Mouse (Mus musculus): ENCODE measurements around the gene Gng12. TPM values are rescaled to one million over a fixed set of nuclear protein-coding genes. Genes with fewer than 3 reads are reported as not detected.

Gng12 gene
- total RNA-seq, 2 experiments from 2014 or later: 36.9 to 41.9 TPM

DNA sequence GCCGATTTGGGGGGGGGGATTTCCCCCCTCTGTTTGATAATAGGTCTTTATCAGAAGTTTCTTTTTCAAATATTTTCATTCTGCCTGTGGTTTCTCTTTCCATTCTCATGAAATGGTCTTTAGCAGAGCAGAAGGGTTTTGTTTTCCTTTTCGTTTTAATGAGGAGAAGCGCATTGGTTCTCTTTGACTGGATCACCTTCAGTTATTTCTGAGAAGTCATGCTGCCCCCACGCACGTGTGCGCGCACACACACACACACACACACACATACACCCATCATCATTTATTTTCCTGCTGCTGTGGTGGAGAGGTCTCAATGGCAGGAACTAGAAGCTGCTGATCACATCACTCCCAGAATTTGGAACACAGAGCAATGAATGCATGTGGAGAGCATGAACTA is 20.8 kb downstream of the Gng12 start:
- no peak for DNase-seq

DNA sequence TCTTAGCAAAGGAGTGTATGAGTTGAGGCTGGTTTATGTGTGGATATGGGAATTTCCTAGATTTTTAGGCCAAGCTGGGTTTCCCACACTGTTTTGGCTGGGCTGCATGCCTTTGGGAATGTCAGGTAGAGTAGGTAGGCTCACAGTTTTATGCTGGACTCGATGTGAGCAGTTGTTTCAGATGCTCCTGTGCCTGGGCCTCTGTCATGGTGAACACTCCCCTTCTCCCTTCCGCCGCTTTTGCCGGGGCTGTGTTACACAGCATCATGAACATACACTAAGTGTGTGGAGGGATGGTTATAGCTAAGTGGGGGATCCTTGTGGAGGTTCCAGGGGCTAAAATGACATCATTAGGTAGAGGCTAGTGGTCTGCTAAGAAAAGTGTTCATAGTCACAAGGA is 24.6 kb downstream of the Gng12 start:
- no peak for DNase-seq

DNA sequence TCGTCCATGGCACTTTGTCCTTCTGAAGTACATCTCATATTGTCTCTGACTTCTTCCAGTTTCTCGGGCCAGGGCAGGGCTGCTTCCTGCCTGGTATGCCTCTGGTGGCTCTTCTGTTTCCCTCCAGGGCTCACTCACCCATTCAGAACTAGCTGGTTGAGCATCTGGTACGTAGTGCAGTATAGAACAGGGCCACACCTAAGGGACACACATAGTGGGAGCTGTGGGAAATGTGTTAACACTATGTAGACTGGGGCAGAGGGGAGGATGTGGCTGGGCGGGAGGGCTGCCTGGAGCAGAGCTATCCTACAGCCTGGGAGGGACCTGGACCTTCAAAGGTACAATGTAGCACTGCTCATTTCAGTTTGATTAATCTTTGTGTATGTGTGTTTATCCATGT is 25.6 kb downstream of the Gng12 start:
- DNase-seq: no peak

DNA sequence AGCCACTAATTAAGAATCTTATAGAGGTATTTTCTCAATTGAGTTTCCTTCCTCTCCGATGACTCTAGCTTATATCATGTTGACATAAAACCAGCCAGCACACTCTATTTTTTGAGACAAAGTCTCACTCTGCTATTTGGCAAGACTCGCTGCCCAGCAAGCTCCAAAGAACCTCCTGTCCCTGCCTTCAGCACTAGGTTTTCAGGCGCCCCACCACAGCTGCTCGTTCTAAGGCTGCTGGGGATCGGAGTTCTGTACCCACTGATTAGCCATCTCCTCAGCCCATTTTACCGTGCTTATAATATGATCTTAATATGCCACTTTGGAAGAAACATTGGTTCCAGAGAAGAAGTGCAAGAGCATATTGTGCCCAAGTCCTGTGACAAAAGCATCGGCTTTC is 26.3 kb downstream of the Gng12 start:
- no peak for DNase-seq

DNA sequence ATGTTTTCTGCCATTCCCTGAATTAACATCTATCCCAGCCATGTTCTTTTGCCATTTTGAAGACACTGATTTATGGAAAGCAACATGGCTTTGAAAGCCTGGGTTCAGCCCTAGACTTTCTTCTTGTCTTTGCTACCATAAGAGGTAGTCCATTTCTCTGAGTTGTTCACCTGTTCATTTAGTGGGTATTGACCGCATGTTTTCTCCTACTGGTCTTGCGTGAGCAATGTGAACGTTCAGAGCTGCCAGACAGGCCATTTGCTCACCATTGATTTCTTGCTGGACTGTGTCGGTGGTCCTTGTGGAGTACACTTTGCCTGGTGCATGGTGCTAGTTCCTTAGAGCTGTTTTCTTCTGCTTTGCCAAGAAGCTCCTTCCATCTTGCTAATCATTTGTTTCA is 27.7 kb downstream of the Gng12 start:
- no peak for DNase-seq

DNA sequence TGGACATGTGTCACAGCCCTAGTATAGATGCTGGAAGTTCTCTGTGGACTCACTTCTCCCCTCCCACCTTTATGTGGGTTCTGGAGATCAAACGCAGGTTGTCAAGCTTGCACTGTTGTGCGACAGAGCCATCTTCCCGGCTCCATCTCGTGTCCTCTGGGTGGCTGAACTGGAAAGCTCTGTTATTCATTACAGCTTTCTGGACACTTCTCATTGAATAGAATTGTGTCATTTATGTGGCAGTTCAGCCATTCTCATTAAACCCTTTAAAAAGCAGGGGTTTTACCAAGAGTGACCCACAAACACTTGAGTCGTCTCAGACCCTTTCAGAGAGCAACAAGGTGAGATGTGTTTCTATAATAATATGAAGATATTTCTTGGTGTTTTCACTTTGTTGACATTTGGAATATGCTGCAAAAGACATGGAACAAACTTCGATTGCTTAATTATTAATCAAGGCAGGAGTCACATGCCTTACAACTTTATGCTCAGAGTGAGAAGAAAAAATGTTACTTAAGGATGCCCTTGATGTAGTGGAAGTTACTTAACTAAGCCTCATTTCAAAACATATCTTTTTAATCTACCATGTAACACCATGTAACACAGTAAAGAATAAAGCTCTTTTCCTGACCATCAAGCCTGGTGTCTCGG is 28.2 kb downstream of the Gng12 start:
- no peak for DNase-seq

DNA sequence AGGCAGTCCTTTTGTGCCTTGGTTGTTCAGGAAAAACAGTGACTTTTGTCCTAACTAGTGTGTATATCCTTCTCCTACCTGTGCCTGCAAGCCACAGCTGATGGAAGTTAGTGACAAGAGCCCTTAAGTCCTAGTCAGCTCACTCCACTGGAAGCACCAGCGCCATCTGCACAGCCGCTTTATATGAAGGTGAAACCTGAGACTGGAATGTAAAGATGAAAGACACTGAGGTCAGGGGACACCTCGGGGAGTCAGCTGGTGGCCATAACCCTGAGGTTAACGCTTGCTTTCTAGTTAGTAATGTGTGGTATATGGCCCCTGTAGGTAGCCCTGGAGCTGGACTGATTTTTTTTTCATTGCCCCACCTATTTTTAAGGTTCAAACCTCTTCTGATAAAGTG is 30.1 kb downstream of the Gng12 start:
- DNase-seq: no peak

DNA sequence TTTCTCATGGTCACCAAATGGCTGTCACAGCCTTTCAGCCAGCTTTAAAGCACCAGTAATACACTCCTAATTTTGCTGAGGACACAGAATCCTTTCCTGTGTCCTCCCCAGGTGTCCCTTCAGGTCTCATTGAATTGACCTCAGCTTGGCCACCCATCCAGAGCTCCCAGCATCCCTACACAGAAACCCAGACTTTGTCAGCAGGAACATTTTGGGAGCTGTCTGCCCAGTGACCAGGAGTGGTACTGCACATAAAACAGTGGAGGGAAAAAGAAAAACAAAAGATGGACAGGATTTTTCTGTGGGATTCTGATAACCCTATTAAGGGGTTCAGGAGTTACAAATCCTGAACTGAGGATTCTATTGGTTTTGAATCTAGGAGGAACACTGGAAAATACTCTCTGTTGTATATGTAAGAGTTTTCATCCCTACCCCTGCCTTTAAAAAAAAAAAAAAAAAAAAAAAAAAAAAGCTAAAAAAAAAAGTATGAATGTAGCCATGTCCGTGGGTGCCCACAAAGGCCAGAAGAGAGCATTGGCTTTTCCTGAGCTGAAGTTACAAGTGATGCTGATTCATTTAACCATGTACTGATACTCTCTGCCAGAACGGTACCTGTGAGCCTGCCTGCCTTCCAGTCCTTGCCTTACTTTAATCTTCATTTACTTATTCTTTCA is 32.9 kb downstream of the Gng12 start:
- DNase-seq: no peak

DNA sequence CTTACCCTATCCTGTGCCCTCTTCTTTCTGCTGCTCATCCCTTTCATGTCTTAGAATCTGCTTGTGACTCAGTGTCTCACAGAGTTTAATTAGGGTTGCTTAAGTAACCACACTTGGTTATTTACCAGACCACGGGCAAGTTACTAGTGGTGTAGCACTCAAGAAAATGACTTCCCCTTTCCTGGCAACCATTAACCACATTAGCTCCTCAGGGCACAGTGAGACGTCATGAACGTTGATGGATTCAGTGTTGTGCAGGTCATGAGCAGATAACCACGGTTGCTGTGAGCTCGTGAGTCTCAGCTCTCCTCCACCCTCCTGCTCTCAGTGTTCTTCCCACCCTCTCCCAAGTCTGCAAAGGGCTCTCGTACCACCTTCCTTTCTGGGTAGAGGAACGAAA is 33.5 kb downstream of the Gng12 start:
- no peak for DNase-seq

DNA sequence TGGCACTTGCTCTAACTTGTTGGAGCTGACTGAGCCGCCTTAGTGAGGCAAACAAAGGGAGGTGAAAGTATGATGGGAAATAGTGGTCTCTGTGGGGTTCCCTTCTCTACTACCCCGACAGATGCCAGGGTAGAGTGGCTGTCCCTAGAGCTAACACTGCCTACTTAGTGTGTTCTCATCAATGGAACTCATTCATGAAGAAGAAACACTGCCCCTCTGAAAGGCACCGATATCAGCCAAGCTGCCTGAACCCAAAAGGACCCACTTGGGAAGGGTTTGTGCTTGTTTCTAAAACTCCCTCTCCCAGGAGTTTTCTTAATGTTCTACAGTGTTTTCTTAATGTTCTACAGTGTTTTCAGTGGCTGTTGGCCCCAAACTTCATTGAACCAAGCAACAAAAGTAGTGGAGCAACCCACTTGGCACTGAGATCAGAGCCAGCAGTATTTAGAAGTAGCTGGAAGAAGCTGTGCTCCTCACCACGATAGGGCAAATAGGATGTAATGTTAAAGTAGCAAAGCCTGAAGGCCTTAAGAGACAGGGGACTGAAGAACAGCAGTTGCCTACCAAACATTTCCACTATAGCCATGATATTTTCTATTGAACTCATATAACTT is 36.1 kb downstream of the Gng12 start:
- DNase-seq: no peak

DNA sequence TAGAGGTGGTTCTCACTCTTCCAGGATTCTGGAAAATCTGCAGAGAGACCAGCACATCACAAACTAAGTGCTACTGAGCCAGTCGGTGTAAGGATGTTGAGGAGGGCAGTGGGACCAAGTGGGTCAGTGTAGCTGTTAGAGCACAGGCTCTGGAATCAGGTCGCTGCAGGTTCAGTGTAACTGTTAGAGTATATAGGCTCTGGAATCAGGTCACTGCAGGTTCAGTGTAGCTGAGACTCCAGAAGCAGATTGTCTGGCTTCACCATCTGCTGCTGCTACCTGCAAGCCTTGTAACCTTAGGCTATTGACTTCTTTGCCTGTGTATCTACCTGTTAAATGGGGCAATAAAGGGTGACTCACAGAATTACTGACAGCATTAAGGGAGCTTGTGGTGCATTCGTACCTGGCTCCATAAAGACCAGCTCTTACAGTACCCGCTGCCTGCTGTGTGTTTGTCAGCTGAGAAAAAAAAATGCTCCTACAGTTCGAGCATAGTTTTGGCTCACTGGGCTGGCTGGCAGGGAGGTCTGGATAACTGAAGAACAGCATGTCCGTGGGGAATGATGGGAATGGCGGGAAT is 44.5 kb downstream of the Gng12 start:
- no peak for DNase-seq

DNA sequence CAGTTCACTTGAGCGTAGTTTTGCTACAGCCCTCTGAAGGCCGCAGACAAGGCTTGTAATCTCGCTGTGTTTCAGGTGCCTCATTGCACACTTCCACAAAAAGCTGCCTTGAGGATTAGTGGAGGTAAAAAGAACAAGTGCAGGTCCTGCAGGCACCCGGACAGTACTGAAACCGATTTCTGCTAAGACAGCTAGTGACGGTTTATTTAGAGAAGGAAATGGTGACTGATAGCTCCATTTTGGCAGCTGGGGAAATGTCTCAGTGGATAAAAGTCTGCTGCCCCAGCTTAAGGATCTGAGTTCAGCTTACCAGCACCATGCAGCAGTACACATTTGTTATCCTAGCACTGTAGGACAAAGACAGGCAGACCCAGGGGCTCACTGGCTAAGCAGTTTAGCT is 45.6 kb downstream of the Gng12 start:
- no peak for DNase-seq

DNA sequence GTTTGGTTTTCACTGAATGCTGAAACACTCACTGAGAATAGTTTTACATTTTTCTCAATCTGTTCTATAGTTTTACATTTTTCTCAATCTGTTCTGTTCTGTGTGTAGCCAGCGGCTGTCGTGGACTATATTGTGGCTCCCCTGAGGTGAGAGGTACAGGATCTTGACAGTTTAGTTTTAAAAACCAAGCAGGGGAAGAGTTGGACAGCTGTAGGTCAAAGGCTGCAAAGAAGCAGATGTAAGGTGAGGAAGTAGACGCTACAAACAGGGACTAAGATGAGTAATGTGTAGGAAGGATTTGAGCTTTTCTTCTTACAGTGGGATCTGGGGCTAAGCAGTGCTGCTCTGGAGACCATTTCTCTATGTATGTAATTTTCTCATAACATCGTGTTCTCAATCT is 46.6 kb downstream of the Gng12 start:
- no peak for DNase-seq

DNA sequence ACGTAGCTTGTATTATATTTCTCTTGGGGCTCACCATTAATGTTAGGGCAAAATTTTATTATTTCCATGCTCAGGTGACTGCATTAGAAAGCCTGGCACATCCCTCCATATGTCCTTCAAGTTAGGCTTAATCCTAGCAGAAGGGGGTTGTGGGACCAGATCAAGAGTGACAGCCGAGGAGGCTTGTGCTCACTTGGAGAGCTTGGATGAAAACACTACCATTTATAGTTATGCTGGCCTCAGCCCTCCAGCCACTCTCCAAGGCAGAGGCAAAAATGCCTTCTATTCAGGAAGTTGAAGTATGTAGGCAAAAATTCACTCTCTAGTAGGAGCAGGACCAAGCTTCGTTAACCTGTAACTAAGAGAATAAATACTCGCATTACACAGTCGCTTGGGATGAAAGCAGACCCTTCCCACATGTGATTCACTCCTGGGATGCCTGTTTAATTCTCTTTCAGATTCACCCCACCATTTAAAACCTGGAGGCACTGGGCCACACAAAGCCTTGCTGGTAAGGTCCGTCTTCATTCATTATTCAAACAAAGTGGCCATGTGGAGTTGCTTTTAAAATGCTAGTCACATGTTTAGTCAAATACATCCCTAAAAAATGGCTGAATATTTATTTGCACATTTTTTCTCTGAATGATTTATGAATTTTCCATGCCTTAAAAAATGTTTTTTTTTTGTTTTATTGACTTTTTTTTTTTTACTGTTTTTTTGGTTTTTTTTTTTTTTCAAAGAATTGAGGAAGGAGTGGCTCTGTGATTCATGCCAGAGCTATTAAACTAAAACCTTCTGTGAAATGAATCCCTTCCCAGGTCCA is 47.4 kb downstream of the Gng12 start:
- DNase-seq: no peak

DNA sequence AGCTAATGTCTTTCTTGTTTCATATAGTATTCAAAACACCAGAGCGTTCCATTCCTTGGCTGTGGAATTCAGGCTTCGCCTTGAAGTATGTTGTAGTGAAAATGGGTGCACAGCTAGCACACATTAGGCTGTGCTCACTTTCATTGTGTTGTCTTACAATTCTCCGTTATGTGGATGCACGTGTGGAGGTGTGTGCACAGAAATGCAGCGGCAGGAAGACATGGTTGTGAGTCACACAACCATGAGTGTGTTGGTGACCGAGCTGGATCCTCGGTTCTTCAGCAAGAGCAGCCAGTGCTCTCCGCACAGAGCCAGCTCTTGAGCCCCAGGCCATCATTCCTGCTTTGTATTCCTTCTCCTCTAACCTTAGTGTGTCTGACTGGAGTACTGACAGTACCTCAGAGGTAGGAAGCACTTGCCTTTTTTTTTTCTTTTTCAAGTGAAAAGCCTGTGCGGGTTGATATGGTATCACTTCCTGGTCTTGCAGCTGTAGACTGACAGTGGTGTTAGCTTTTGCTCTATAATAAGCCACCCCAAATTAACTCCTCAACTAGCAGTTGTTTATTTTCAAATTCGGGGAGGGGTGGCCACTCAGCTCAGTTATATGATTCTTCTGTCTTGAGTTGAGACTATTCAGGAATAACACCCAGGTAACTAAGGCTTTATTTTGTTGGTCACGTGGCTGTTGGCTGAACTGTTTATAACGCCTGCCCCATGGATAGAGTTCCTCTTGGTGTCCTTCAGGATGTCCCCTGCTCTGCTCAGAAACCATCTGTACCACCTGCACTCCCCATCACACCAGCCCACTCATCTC is 48.2 kb downstream of the Gng12 start:
- DNase-seq: no peak

DNA sequence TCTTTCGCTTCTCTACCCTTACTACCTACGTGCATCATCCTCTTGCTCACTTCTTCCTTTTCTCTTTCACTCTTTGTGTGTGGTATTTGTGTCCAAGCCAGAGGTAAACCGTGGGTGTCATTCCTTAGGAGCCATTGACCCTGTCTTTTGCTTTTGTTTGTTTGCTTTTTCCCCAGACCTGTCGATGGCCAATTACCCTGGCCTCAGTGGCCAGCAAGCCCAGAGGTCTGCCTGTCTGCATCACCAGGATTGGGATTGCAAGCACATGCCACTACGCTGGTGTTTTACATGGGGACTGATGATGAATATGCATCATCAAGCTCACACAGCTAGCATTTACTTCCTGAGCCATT is 48.8 kb downstream of the Gng12 start:
- DNase-seq: no peak

DNA sequence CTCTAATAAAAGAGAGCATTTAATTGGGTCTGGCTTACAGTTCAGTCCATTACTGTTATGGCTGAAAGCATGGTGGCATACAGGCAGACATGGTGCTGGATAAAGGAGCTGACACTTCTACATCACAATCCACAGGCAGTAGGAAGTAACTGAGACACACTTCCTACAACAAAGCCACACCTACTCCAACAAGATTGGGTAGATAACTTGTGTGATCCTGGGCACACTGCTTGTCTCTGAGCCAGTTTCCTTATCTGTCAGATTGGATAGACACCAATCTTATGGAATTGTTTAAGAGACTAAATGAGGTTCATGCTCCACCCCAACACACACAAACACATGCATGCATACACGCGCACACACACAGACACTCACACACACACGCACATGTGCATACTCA is 51.9 kb downstream of the Gng12 start:
- no peak for DNase-seq

DNA sequence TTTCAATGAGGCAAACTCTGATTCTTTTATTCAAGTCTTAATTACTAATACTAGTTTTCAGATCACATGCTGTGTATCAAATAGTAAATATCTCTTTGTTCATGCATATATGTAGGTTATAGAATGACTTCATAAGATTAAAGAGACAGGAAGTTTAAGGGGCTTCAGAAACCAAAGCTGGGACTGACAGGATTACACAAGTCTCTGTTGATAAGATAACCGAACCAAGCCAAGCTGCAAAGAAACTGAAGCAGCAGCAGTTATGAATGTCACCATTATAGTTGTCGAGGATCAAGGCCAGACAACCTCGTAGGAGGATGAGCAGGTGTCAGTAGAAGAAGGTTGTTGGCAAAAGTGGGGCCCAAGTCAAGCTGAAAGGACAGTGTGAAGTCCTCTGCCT is 52.7 kb downstream of the Gng12 start:
- DNase-seq: no peak

DNA sequence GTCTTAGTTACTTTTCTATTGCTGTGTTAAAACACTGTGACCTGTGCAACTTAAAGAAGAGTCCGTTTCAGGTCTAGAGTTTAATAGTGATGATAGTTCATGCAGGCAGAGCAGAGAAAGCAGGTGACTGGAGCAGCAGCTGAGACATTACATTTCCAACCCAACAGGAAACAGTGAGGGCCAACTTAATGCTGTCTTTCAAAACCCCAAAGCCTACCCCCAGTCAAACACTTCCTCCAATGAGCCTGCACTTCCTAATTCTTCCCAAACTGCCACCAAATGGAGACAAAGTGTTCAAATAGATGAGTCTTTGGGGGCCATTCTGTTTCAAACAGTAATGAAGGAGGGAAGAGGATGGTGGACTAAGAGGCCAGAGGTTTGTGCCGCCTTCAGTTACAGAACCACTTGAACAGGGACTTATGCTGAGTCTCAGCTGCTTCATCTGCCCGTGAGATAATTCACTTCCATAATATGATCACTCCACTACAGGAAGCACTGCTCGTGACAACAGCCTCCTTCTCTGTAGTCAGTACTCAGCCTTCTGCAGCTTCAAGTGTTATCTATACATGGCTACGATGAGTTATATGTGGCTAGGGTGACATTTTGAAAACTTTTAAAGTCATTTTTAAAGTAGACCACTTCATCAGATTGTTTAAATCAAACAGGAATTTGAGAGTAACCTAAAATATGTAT is 55.7 kb downstream of the Gng12 start:
- no peak for DNase-seq

DNA sequence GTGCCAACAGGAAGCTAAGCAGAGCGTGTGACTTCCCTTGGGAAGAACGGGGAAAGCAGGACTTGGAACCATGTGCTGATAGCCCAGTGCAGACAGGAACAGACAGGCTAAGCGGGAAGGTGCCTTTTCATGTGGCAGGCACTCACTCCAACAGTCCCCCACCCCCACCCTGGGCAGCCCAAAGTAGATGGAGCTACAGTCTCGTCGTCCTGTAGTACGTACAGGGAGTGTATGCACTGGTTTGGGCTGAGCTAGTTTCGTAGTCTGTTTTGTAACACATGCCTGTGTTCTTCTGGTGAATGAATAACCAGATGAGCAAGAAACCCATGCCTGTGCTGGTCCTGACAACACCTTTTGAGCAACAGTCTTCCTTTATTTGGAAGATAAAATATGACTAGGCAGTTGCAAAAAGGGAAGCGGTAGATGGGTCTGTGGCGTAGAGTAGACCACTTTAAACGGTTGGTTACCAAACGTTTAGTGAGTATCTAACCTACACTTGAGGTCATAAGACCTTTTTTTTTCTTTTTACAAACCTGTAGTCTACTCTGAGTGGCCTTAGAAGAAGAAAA is 57.8 kb downstream of the Gng12 start:
- peak in 1 of 2 experiments; percentile 30 for DNase-seq

Measured in heart, adult 18-20 months (tissue).